Mouse (Mus musculus) megakaryocyte, embryonic 14.5 days (primary cell): ENCODE measurements at regions not wholly inside any gene's neighbourhood (a gene's known extent, or its start where the extent isn't known, plus 50 kb on each side); places are given as distances from the start of the nearest gene placed in this dataset.

Source experiments
- FLI1 ChIP-seq: IDR thresholded peaks from 2 replicates; pipeline ENCODE4 v1.6.1; 2012; ENCODE audit warnings: low read length, inconsistent platforms, mixed read lengths
- GATA1 ChIP-seq: IDR thresholded peaks from 3 replicates; pipeline ENCODE4 v1.6.1; 2012; ENCODE audit warnings: mixed read lengths, low read length, inconsistent platforms, borderline replicate concordance

DNA sequence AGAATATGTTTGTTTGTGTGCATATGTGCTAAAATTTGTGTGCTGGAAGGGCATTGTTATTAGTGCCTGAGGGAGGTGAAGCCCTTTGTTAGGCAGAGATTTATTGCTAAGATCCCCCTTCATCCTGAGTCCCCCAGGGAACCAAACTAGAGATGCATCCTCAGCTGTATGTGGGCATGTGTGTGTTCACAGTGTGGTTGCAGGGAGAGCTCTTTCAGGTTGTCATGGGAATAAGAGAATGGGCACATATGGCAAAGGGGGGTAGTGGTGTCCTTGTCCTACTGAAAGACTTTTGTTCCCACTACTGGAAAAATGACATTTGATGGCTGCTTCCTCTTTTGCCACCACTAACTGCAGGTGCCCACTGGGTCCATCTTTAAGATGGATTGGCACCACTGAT is 320.4 kb upstream of the Cxcr4 start:
- no peak for TF ChIP-seq FLI1
- TF ChIP-seq GATA1 = no peak
